9 mouse cellular contexts compared by ENCODE assay signal in genomic region chr10:57183560-57183959, GRCm38 (mm10).
DNase-seq lines count a peak whose midpoint lies in the region; ATAC-seq and TF ChIP-seq lines count a peak whose summit lies in the region.
"Had no signal": no experiment of that assay in that cellular context is flagged by ENCODE, and none has a peak within 500 bp of the region (broad histone marks: within the 10 kb centered on the region; RNA-seq: fewer than 3 reads in every experiment).

No protein-coding gene starts in this region.

- H3K9ac ChIP-seq in liver, embryonic 11.5 days (ENCODE audit: low read depth, low read length), result no peak overlapping the region
- no peak overlapping the region for H3K9ac ChIP-seq in liver, postnatal 0 days (replicated peaks)

- no peaks in the 10 kb centered on the region for H3K4me1 ChIP-seq in liver, embryonic 11.5 days (replicated peaks; ENCODE audit: control insufficient read depth, insufficient read depth, low read length)
- H3K4me1 ChIP-seq in liver, postnatal 0 days (ENCODE audit: insufficient read depth), result no peaks in the 10 kb centered on the region

- TF ChIP-seq EP300 in liver, postnatal 0 days (IDR thresholded peaks at IDR 0.05; ENCODE audit: low read depth), result no peak

- H3K27ac ChIP-seq in liver, embryonic 11.5 days (ENCODE audit: low read depth, low read length), result no peak overlapping the region
- H3K27ac ChIP-seq in liver, postnatal 0 days (ENCODE audit: low read depth), result no peak overlapping the region

- TF ChIP-seq CTCF in liver, postnatal 0 days (IDR thresholded peaks at IDR 0.05; ENCODE audit: low read depth), result peak; percentile 47

- no peaks in the 10 kb centered on the region for H3K36me3 ChIP-seq in liver, embryonic 11.5 days (ENCODE audit: control insufficient read depth, insufficient read depth, low read length)
- H3K36me3 ChIP-seq in liver, postnatal 0 days (replicated peaks; ENCODE audit: insufficient read depth, low read length), result no peaks in the 10 kb centered on the region

- 72% methylated on average over 1 of the region's 1 CpGs for WGBS in liver, embryonic 11.5 days
- 62% methylated on average over 1 of the region's 1 CpGs for WGBS in liver, postnatal 0 days (ENCODE audit: insufficient replicate concordance)

- DNase-seq in cerebellum, adult 11 months, result peak; percentile 3
- DNase-seq in cerebellum, adult 9-11 months, result no peak
- DNase-seq in liver, result peak; percentile 20
- no peak for DNase-seq in liver, embryonic 11.5 days (ENCODE audit: low spot score)
- DNase-seq in brain, adult 2 months (ENCODE audit: low read depth, low spot score), result peak; percentile 68
- peak; percentile 13 for DNase-seq in gastrocnemius, postnatal 25 days
- peak; percentile 14 for DNase-seq in liver, postnatal 0 days
- DNase-seq in thymus, postnatal 25 days, result no peak

- H3K4me2 ChIP-seq in liver, embryonic 11.5 days, result no peak overlapping the region
- no peak overlapping the region for H3K4me2 ChIP-seq in liver, postnatal 0 days (ENCODE audit: low read depth, low read length)

- no peaks in the 10 kb centered on the region for H3K27me3 ChIP-seq in liver, embryonic 11.5 days (replicated peaks; ENCODE audit: control insufficient read depth, insufficient read depth, low read length)
- no peaks in the 10 kb centered on the region for H3K27me3 ChIP-seq in liver, postnatal 0 days (ENCODE audit: insufficient read depth, low read length)

- no peaks in the 10 kb centered on the region for H3K9me3 ChIP-seq in liver, embryonic 11.5 days (ENCODE audit: control insufficient read depth, low read length)
- H3K9me3 ChIP-seq in liver, postnatal 0 days (ENCODE audit: low read length), result no peaks in the 10 kb centered on the region

- H3K4me3 ChIP-seq in liver, embryonic 11.5 days (ENCODE audit: low read depth, low read length), result no peak overlapping the region
- no peak overlapping the region for H3K4me3 ChIP-seq in liver, postnatal 0 days (ENCODE audit: low read depth, low read length)
- H3K4me3 ChIP-seq: erythroblast, embryonic 14.5 days had no signal

- ATAC-seq in liver, embryonic 11.5 days (replicated peaks; ENCODE audit: low FRiP score), result no peak
- ATAC-seq in liver, postnatal 0 days, result no peak

Comparison
In these comparisons a context has a peak if more than half of its experiments do, and no peak if none do; other contexts are left out.
1. DNase-seq: peak in cerebellum, adult 11 months (single experiment), liver (single experiment), brain, adult 2 months (single experiment), gastrocnemius, postnatal 25 days (single experiment) and liver, postnatal 0 days (single experiment); none in cerebellum, adult 9-11 months (single experiment), liver, embryonic 11.5 days (single experiment) and thymus, postnatal 25 days (single experiment).